Mouse (Mus musculus) kidney, embryonic 15.5 days (tissue): Measurements from ENCODE around the gene Foxd3. TPM values are rescaled to one million over a fixed set of nuclear protein-coding genes. Genes with fewer than 3 reads are reported as not detected.
"Not testable (repeated sequence)": the region's sequence is repeated elsewhere in the genome, so short reads cannot be mapped to it uniquely, and the experiment has no call there.

Experiments used
- ATAC-seq: fragments of 200-750 bp; cut with Nextera tagmentation; replicated peaks from 2 replicates; pipeline ENCODE4 v1.8.0; 2017; ENCODE audit warnings: moderate TSS enrichment; ENCODE audit not compliant: low FRiP score
- H3K27ac ChIP-seq: fragments of 300-500 bp; sonication (generic); 2 replicates; pipeline ENCODE4 v1.5.1; 2015; ENCODE audit warnings: mild to moderate bottlenecking, inconsistent platforms
- H3K27me3 ChIP-seq: fragments of 300-500 bp; sonication (generic); 2 replicates; pipeline ENCODE4 v1.6.1; 2015; ENCODE audit warnings: inconsistent platforms
- H3K36me3 ChIP-seq: fragments of 300-500 bp; sonication (generic); 2 replicates; pipeline ENCODE4 v1.6.1; 2015; ENCODE audit warnings: inconsistent platforms
- H3K4me1 ChIP-seq: fragments of 300-500 bp; sonication (generic); 2 replicates; pipeline ENCODE4 v1.6.1; 2015; ENCODE audit warnings: inconsistent platforms
- H3K4me2 ChIP-seq: fragments of 300-500 bp; sonication (generic); 2 replicates; pipeline ENCODE4 v1.6.1; 2015; ENCODE audit warnings: moderate library complexity, mild to moderate bottlenecking, inconsistent platforms
- H3K4me3 ChIP-seq: fragments of 300-500 bp; sonication (generic); replicated peaks from 2 replicates; pipeline ENCODE4 v1.5.1; 2015; ENCODE audit warnings: mild to moderate bottlenecking, inconsistent platforms
- H3K9ac ChIP-seq: fragments of 300-500 bp; sonication (generic); 2 replicates; pipeline ENCODE4 v1.6.1; 2015; ENCODE audit warnings: mild to moderate bottlenecking, inconsistent platforms
- H3K9me3 ChIP-seq: fragments of 300-500 bp; sonication (generic); replicated peaks from 2 replicates; pipeline ENCODE4 v1.6.1; 2016; ENCODE audit warnings: inconsistent platforms
- WGBS: fragments of 180-500 bp; shearing (Covaris S2); methylation state at CpG from one replicate; pipeline ENCODE4 v1.1.7; 2015; ENCODE audit warnings: mixed read lengths; 5-methylcytosine and 5-hydroxymethylcytosine counted together
- polyA plus RNA-seq: library from polyadenylated mRNA; unstranded; fragments of >200 nt; fragmentation: Nextera tagmentation; extraction: Ambion mirVana; gene quantifications from 2 replicates; pipeline ENCODE4 v1.2.1, GENCODE M21; 2015

Foxd3 gene
- polyA plus RNA-seq, result 0.15 and 0.17 TPM in 2 replicates

DNA sequence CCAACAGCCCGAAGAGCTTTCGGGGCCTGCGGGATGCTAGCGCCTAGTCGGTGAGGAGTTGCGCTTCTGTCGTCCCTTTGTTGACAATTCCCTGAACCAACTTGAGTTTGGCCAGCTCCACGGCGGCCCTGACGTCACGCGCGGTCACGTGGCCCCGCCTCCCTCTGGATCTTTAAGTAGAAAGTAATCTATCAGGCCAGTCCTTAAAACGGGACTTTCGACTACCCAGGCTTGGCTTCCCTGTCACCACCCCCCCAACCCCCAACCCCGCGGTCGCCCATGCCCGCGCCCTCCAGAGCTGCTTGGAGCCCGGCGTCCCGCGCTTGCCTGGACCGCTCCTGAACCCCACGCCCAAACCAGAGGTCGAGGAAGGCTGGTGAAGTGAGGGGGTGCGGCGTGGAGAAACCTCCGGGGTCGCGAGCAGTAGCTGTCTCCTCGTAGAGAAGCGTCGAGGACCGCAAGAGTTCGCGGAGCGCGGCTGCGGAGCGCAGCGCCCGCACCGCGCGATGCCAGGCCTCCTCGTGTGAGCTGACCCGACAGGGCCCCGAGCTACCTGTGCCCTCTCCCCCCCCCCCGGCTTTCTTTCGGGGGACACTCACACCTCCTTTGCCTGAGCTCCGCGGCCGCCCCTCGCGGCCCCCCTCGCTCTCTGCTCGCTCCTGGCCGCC, at the start of gene Foxd3:
TSS of gene Foxd3 (plus strand) at position 363 of the 668 bp plus-strand sequence.
- Histone ChIP-seq H3K9ac (no peak within 1 kb of the TSS), H3K36me3 (no peaks in the 10 kb centered on the region), H3K4me3 (peak within 1 kb of the TSS; percentile 41), H3K9me3 (no peaks in the 10 kb centered on the region), H3K4me1 (peaks cover 46% of the 10 kb centered on the region), H3K4me2 (peak within 1 kb of the TSS; percentile 58), H3K27ac (no peak within 1 kb of the TSS), H3K27me3 (peaks cover 96% of the 10 kb centered on the region)
- 0 out of 2 replicates have a peak, but pooled peaks have one; percentile 40 for ATAC-seq
- WGBS, result 1% methylated on average over 61 of the region's 62 CpGs

DNA sequence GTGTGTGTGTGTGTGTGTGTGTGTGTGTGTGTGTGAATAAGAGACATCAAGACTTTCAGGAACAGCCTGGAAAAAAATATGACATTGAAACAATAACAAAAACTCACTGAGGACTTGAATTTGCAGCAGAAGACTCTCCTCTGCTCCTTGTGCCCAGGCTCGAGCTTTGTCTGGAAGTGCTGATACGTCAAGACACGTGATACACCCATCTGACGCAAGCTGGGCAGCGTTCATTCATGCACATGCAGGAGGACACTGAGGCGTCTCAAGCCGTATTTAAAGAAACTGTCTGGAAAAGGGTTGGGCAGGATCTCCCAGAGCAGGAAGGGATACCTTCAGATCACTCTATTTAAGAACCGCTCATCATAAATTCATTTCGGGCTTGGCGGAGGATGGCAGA, 43.9 kb upstream of the Foxd3 start:
- no peaks in the 10 kb centered on the region for H3K9me3 ChIP-seq
- H3K27ac ChIP-seq, result no peak overlapping the region
- no peaks in the 10 kb centered on the region for H3K27me3 ChIP-seq
- H3K4me1 ChIP-seq, result no peaks in the 10 kb centered on the region
- no peak overlapping the region for H3K4me2 ChIP-seq
- ATAC-seq, result no peak
- H3K36me3 ChIP-seq, result no peaks in the 10 kb centered on the region
- 68% methylated on average over 10 of the region's 10 CpGs for WGBS
- no peak overlapping the region for H3K9ac ChIP-seq
- H3K4me3 ChIP-seq, result no peak overlapping the region

DNA sequence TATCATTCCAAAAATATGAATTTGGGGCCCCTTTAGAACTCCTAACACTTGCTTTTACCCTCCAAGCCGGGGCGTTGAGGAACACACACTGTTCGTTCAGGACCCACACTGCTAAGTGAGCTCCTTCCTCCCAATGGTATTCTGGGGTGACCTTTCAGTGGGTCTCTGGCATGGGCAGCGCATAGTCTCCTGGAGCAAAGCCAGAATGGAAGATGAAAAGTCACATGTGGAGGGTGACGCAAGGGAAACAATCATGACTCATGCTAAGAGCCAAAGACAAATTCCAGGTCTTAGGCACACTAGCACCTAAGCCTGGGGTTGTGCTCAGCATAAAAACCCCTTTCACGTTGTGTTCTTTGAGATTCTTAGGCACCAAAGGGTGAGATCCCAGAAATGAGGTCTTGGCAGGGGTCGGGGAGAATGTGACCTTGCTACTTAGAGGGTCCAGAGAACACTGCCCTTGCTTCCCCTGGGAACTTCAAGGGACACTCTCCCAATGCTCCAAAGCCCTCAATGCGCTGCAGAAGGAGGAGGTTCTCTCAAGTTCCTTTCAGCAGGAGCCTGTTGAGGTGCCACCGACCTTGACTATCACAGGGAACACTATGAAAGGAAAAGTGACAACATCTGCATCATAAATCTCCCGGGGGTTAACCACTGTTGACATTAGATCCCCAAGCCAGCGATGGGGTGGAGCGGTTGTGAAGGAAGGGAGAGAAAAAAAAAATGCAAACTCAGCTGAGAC, 43.3 kb upstream of the Foxd3 start:
- Histone ChIP-seq H3K9me3 (no peaks in the 10 kb centered on the region), H3K9ac (no peak overlapping the region), H3K36me3 (no peaks in the 10 kb centered on the region), H3K4me1 (no peaks in the 10 kb centered on the region), H3K27ac (no peak overlapping the region), H3K4me2 (no peak overlapping the region), H3K4me3 (no peak overlapping the region), H3K27me3 (no peaks in the 10 kb centered on the region)
- WGBS, result 58% methylated on average over 12 of the region's 12 CpGs
- ATAC-seq, result no peak

GRCm38 (mm10) chr4:99626047-99626844, 29.9 kb upstream of the Foxd3 start:
- ATAC-seq, result no peak
- Histone ChIP-seq H3K9ac (no peak overlapping the region), H3K4me1 (peaks cover 3% of the 10 kb centered on the region; the same call in 1 of the 2 replicates), H3K4me3 (no peak overlapping the region), H3K9me3 (no peaks in the 10 kb centered on the region), H3K27me3 (peaks cover 6% of the 10 kb centered on the region; the same call in 1 of the 2 replicates), H3K4me2 (peak overlapping the region; percentile 43), H3K36me3 (no peaks in the 10 kb centered on the region), H3K27ac (no peak overlapping the region)
- WGBS, result 16% methylated on average over 20 of the region's 24 CpGs

DNA sequence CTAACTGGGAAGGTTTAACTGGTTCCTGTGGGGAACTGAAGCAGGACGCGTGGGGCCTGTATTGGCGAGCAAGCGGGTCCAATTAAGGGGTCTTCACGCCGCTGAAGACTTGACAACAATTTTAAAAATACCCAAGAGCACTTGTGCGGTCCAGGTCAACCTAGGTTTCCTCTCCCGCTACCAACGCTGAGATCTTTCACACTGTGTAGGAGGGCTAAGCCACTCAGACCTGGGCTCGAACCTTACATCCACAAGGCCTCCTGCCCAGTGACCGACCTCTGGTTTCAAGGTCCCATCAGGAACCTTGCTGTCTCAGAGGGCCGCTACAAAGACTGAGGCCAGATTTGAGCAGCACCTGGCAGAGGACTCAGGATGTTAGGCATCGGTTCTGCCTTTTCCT, 29.0 kb upstream of the Foxd3 start:
- 71% methylated on average over 13 of the region's 13 CpGs for WGBS
- Histone ChIP-seq H3K27ac (no peak overlapping the region), H3K36me3 (no peaks in the 10 kb centered on the region), H3K4me1 (peaks cover 3% of the 10 kb centered on the region; the same call in 1 of the 2 replicates), H3K9ac (no peak overlapping the region), H3K27me3 (peaks cover 6% of the 10 kb centered on the region; the same call in 1 of the 2 replicates), H3K4me3 (no peak overlapping the region), H3K9me3 (no peaks in the 10 kb centered on the region), H3K4me2 (no peak overlapping the region)
- no peak for ATAC-seq

GRCm38 (mm10) chr4:99636038-99636437, 20.1 kb upstream of the Foxd3 start:
- Histone ChIP-seq H3K4me2 (no peak overlapping the region), H3K36me3 (no peaks in the 10 kb centered on the region), H3K27me3 (peaks cover under 1% of the 10 kb centered on the region; the same call in 1 of the 2 replicates), H3K9me3 (no peaks in the 10 kb centered on the region), H3K4me3 (no peak overlapping the region), H3K4me1 (no peaks in the 10 kb centered on the region), H3K9ac (no peak overlapping the region), H3K27ac (no peak overlapping the region)
- no peak for ATAC-seq
- WGBS, result 72% methylated on average over 4 of the region's 4 CpGs

GRCm38 (mm10) chr4:99636711-99637110, 19.4 kb upstream of the Foxd3 start:
- H3K4me3 ChIP-seq, result no peak overlapping the region
- no peaks in the 10 kb centered on the region for H3K9me3 ChIP-seq
- no peaks in the 10 kb centered on the region for H3K36me3 ChIP-seq
- H3K27ac ChIP-seq, result no peak overlapping the region
- 68% methylated on average over 4 of the region's 4 CpGs for WGBS
- H3K4me1 ChIP-seq, result no peaks in the 10 kb centered on the region
- ATAC-seq, result no peak
- H3K27me3 ChIP-seq, result peaks cover 6% of the 10 kb centered on the region; the same call in 1 of the 2 replicates
- no peak overlapping the region for H3K4me2 ChIP-seq
- no peak overlapping the region for H3K9ac ChIP-seq

DNA sequence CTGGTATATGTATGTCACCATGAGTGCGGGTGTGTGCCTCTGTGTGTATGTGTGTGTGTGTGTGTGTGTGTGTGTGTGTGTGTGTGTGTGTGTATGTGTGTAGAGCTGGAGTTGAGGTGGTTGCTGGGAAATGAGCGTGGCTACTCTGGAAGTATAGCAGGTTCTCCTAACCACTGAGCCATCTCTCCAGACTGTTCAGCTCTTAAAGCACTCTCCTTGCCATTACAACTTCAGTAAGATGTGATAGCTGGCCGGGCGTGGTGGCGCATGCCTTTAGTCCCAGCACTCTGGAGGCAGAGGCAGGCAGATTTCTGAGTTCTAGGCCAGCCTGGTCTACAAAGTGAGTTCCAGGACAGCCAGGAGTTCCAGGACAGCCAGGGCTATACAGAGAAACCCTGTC, 15.5 kb upstream of the Foxd3 start:
- not testable (repeated sequence) for H3K4me3 ChIP-seq, H3K4me1 ChIP-seq, H3K36me3 ChIP-seq, ATAC-seq, H3K4me2 ChIP-seq, H3K9me3 ChIP-seq, H3K9ac ChIP-seq, H3K27ac ChIP-seq
- peaks cover 21% of the 10 kb centered on the region; the same call in 1 of the 2 replicates for H3K27me3 ChIP-seq
- 100% methylated on average over 5 of the region's 5 CpGs for WGBS

DNA sequence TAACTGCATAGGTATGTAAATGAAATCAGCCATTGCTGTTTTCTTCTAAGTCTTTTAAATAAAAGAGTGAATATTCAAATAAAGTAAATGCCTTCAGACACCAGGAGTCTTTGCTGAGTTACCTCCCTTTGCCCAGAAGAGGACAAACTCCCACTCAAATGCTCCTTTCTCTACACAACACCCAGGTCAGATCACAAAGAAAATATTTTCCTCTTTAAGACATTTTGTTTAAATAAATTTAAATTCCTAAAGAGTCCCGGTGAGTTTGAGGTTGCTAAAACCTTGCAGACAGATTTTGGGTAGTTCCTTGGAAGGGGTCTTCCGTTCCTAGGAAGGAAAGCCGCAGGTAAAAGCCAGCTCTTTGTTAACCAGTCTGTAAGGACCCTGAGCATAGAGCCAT, 14.2 kb upstream of the Foxd3 start:
- Histone ChIP-seq H3K9me3 (no peaks in the 10 kb centered on the region), H3K4me2 (no peak overlapping the region), H3K36me3 (no peaks in the 10 kb centered on the region), H3K27me3 (peaks cover 27% of the 10 kb centered on the region), H3K4me3 (no peak overlapping the region), H3K9ac (no peak overlapping the region), H3K4me1 (no peaks in the 10 kb centered on the region), H3K27ac (no peak overlapping the region)
- 34% methylated on average over 3 of the region's 3 CpGs for WGBS
- no peak for ATAC-seq

GRCm38 (mm10) chr4:99645560-99645959, 10.5 kb upstream of the Foxd3 start:
- ATAC-seq, result no peak
- H3K27me3 ChIP-seq, result peaks cover 62% of the 10 kb centered on the region
- 89% methylated on average over 4 of the region's 4 CpGs for WGBS

GRCm38 (mm10) chr4:99650088-99650944, 5.8 kb upstream of the Foxd3 start:
- Histone ChIP-seq H3K4me2 (no peak overlapping the region), H3K4me1 (peaks cover 25% of the 10 kb centered on the region), H3K36me3 (no peaks in the 10 kb centered on the region), H3K4me3 (0 out of 2 replicates have a peak overlapping the region, but pooled peaks have one; percentile 27), H3K27ac (no peak overlapping the region), H3K9me3 (no peaks in the 10 kb centered on the region), H3K27me3 (peaks cover 91% of the 10 kb centered on the region), H3K9ac (no peak overlapping the region)
- ATAC-seq, result 0 out of 2 replicates have a peak, but pooled peaks have one; percentile 29
- 2% methylated on average over 44 of the region's 44 CpGs for WGBS

More at GRCm38 (mm10) chr4:99645560-99645959, 10.5 kb upstream of the Foxd3 start:
- Histone ChIP-seq H3K9me3 (no peaks in the 10 kb centered on the region), H3K9ac (no peak overlapping the region), H3K4me1 (peaks cover 6% of the 10 kb centered on the region), H3K27ac (no peak overlapping the region), H3K4me3 (no peak overlapping the region), H3K36me3 (no peaks in the 10 kb centered on the region), H3K4me2 (no peak overlapping the region)
